Mouse (Mus musculus): ENCODE results near the gene Krt88. TPM values are rescaled to one million over a fixed set of nuclear protein-coding genes. Genes with fewer than 3 reads are reported as not detected.

Gene Krt88
- not detected in 2 replicates for polyA plus RNA-seq (2016; fragmentation: Nextera tagmentation; extraction: Ambion mirVana)

GRCm38 (mm10) chr15:101447444-101447843 is at the start of gene Krt88:
Gene Krt88, plus strand, starts transcription at chr15:101447744.
- Histone ChIP-seq H3K36me3 (no peaks in the 10 kb centered on the region), H3K4me2 (no peak within 1 kb of the TSS), H3K9ac (replicated peaks) (no peak within 1 kb of the TSS), H3K27me3 (no peaks in the 10 kb centered on the region), H3K4me1 (replicated peaks) (no peaks in the 10 kb centered on the region), H3K9me3 (no peaks in the 10 kb centered on the region), H3K4me3 (replicated peaks) (no peak within 1 kb of the TSS), H3K27ac (no peak within 1 kb of the TSS)
- WGBS, result 76% methylated on average over 2 of the region's 2 CpGs
- no peak for ATAC-seq (ENCODE audit: insufficient number of reproducible peaks, insufficient read depth, low FRiP score, low TSS enrichment, low read depth)

GRCm38 (mm10) chr15:101398269-101398668 is 49.3 kb upstream of the Krt88 start:
- H3K36me3 ChIP-seq, result no peaks in the 10 kb centered on the region
- no peak overlapping the region for H3K9ac ChIP-seq (replicated peaks)
- peaks cover 5% of the 10 kb centered on the region; the same call in 1 of the 2 replicates for H3K27me3 ChIP-seq
- no peak overlapping the region for H3K27ac ChIP-seq
- no peak for ATAC-seq (ENCODE audit: insufficient number of reproducible peaks, insufficient read depth, low FRiP score, low TSS enrichment, low read depth)
- WGBS, result 87% methylated on average over 8 of the region's 8 CpGs
- H3K4me3 ChIP-seq (replicated peaks), result no peak overlapping the region
- H3K4me2 ChIP-seq, result no peak overlapping the region
- H3K9me3 ChIP-seq, result no peaks in the 10 kb centered on the region
- peaks cover 18% of the 10 kb centered on the region for H3K4me1 ChIP-seq (replicated peaks)

- Histone ChIP-seq H3K9ac (replicated peaks) (no peak within 1 kb of the TSS), H3K4me2 (peak within 1 kb of the TSS; percentile 32), H3K27me3 (peaks cover 51% of the 10 kb centered on the region), H3K36me3 (no peaks in the 10 kb centered on the region), H3K27ac (peak within 1 kb of the TSS; percentile 45; the same call in 1 of the 2 replicates), H3K9me3 (no peaks in the 10 kb centered on the region), H3K4me3 (replicated peaks) (peak within 1 kb of the TSS; percentile 22; the same call in 1 of the 2 replicates), H3K4me1 (replicated peaks) (peaks cover 30% of the 10 kb centered on the region)
- 29% methylated on average over 2 of the region's 2 CpGs for WGBS
- ATAC-seq (ENCODE audit: insufficient number of reproducible peaks, insufficient read depth, low FRiP score, low TSS enrichment, low read depth), result no peak; the same call in 1 of the 2 replicates
These were observed 36.8 kb upstream of the Krt88 start, which contains the start of gene Krt7 for GRCm38 (mm10) chr15:101410775-101411174. Gene Krt7, plus strand, starts transcription at chr15:101411043.

- H3K4me1 ChIP-seq (replicated peaks), result peaks cover 30% of the 10 kb centered on the region
- no peaks in the 10 kb centered on the region for H3K9me3 ChIP-seq
- no peak overlapping the region for H3K27ac ChIP-seq
- H3K4me2 ChIP-seq, result peak overlapping the region; percentile 32
- H3K4me3 ChIP-seq (replicated peaks), result peak overlapping the region; percentile 22
- 19% methylated on average over 31 of the region's 31 CpGs for WGBS
- no peak overlapping the region; the same call in 1 of the 2 replicates for H3K9ac ChIP-seq (replicated peaks)
- peaks cover 51% of the 10 kb centered on the region for H3K27me3 ChIP-seq
- ATAC-seq (ENCODE audit: insufficient number of reproducible peaks, insufficient read depth, low FRiP score, low TSS enrichment, low read depth), result no peak
- no peaks in the 10 kb centered on the region for H3K36me3 ChIP-seq
These were observed 35.4 kb upstream of the Krt88 start for GRCm38 (mm10) chr15:101412188-101412587.

- Histone ChIP-seq H3K27me3 (peaks cover 51% of the 10 kb centered on the region), H3K9me3 (no peaks in the 10 kb centered on the region), H3K9ac (replicated peaks) (no peak overlapping the region), H3K27ac (no peak overlapping the region), H3K4me2 (no peak overlapping the region), H3K4me1 (replicated peaks) (peaks cover 30% of the 10 kb centered on the region), H3K36me3 (no peaks in the 10 kb centered on the region), H3K4me3 (replicated peaks) (no peak overlapping the region)
- no peak for ATAC-seq (ENCODE audit: insufficient number of reproducible peaks, insufficient read depth, low FRiP score, low TSS enrichment, low read depth)
- 42% methylated on average over 7 of the region's 7 CpGs for WGBS
These were observed 33.5 kb upstream of the Krt88 start for GRCm38 (mm10) chr15:101413916-101414635.

- Histone ChIP-seq H3K9me3 (no peaks in the 10 kb centered on the region), H3K4me3 (replicated peaks) (no peak overlapping the region), H3K27ac (no peak overlapping the region), H3K27me3 (peaks cover 51% of the 10 kb centered on the region), H3K4me2 (no peak overlapping the region), H3K9ac (replicated peaks) (no peak overlapping the region), H3K4me1 (replicated peaks) (peaks cover 30% of the 10 kb centered on the region), H3K36me3 (no peaks in the 10 kb centered on the region)
- ATAC-seq (ENCODE audit: insufficient number of reproducible peaks, insufficient read depth, low FRiP score, low TSS enrichment, low read depth), result no peak
- WGBS, result 37% methylated on average over 11 of the region's 11 CpGs
These were observed 32.6 kb upstream of the Krt88 start for GRCm38 (mm10) chr15:101414807-101415565.

GRCm38 (mm10) chr15:101418950-101419349 is 28.6 kb upstream of the Krt88 start:
- no peak overlapping the region for H3K27ac ChIP-seq
- no peaks in the 10 kb centered on the region for H3K36me3 ChIP-seq
- 76% methylated on average over 4 of the region's 4 CpGs for WGBS
- no peak overlapping the region for H3K9ac ChIP-seq (replicated peaks)
- ATAC-seq (ENCODE audit: insufficient number of reproducible peaks, insufficient read depth, low FRiP score, low TSS enrichment, low read depth), result no peak
- H3K4me2 ChIP-seq, result no peak overlapping the region
- peaks cover 7% of the 10 kb centered on the region; the same call in 1 of the 2 replicates for H3K4me1 ChIP-seq (replicated peaks)
- H3K4me3 ChIP-seq (replicated peaks), result no peak overlapping the region
- no peaks in the 10 kb centered on the region for H3K9me3 ChIP-seq
- peaks cover 17% of the 10 kb centered on the region for H3K27me3 ChIP-seq

GRCm38 (mm10) chr15:101420903-101421302 is 26.6 kb upstream of the Krt88 start:
- WGBS, result 52% methylated on average over 6 of the region's 6 CpGs
- no peak overlapping the region for H3K9ac ChIP-seq (replicated peaks)
- H3K9me3 ChIP-seq, result no peaks in the 10 kb centered on the region
- no peak for ATAC-seq (ENCODE audit: insufficient number of reproducible peaks, insufficient read depth, low FRiP score, low TSS enrichment, low read depth)
- H3K27ac ChIP-seq, result no peak overlapping the region
- no peaks in the 10 kb centered on the region for H3K36me3 ChIP-seq
- peaks cover 4% of the 10 kb centered on the region; the same call in 1 of the 2 replicates for H3K4me1 ChIP-seq (replicated peaks)
- H3K4me3 ChIP-seq (replicated peaks), result no peak overlapping the region
- no peak overlapping the region for H3K4me2 ChIP-seq
- peaks cover 8% of the 10 kb centered on the region for H3K27me3 ChIP-seq

GRCm38 (mm10) chr15:101424914-101425313 is 22.6 kb upstream of the Krt88 start:
- Histone ChIP-seq H3K4me3 (replicated peaks) (no peak overlapping the region), H3K27ac (no peak overlapping the region), H3K36me3 (no peaks in the 10 kb centered on the region), H3K9ac (replicated peaks) (no peak overlapping the region), H3K4me1 (replicated peaks) (peaks cover 4% of the 10 kb centered on the region; the same call in 1 of the 2 replicates), H3K9me3 (no peaks in the 10 kb centered on the region), H3K4me2 (no peak overlapping the region), H3K27me3 (peaks cover 8% of the 10 kb centered on the region)
- WGBS, result 36% methylated on average over 5 of the region's 5 CpGs
- ATAC-seq (ENCODE audit: insufficient number of reproducible peaks, insufficient read depth, low FRiP score, low TSS enrichment, low read depth), result no peak

- ATAC-seq (ENCODE audit: insufficient number of reproducible peaks, insufficient read depth, low FRiP score, low TSS enrichment, low read depth), result no peak
- H3K36me3 ChIP-seq, result no peaks in the 10 kb centered on the region
- H3K9ac ChIP-seq (replicated peaks), result no peak overlapping the region
- peaks cover 10% of the 10 kb centered on the region for H3K4me1 ChIP-seq (replicated peaks)
- 91% methylated on average over 7 of the region's 7 CpGs for WGBS
- no peak overlapping the region for H3K27ac ChIP-seq
- H3K27me3 ChIP-seq, result peaks cover 59% of the 10 kb centered on the region
- no peak overlapping the region for H3K4me2 ChIP-seq
- no peaks in the 10 kb centered on the region for H3K9me3 ChIP-seq
- H3K4me3 ChIP-seq (replicated peaks), result no peak overlapping the region
These were observed 10.9 kb upstream of the Krt88 start for GRCm38 (mm10) chr15:101436611-101437010.

GRCm38 (mm10) chr15:101438555-101438954 is 9.0 kb upstream of the Krt88 start, which contains the start of gene Krt87:
Gene Krt87, minus strand, starts transcription at chr15:101438804.
- H3K27me3 ChIP-seq, result peaks cover 59% of the 10 kb centered on the region
- H3K4me2 ChIP-seq, result peak within 1 kb of the TSS; percentile 63
- H3K36me3 ChIP-seq, result no peaks in the 10 kb centered on the region
- peak within 1 kb of the TSS; percentile 31 for H3K9ac ChIP-seq (replicated peaks)
- ATAC-seq (ENCODE audit: insufficient number of reproducible peaks, insufficient read depth, low FRiP score, low TSS enrichment, low read depth), result no peak
- peaks cover 10% of the 10 kb centered on the region for H3K4me1 ChIP-seq (replicated peaks)
- peak within 1 kb of the TSS; percentile 34 for H3K4me3 ChIP-seq (replicated peaks)
- 2% methylated on average over 34 of the region's 34 CpGs for WGBS
- no peaks in the 10 kb centered on the region for H3K9me3 ChIP-seq
- H3K27ac ChIP-seq, result no peak within 1 kb of the TSS
